Mouse (Mus musculus) neural tube, postnatal 0 days (tissue): ENCODE results near the gene Gm4216. TPM values are rescaled to one million over a fixed set of nuclear protein-coding genes. Genes with fewer than 3 reads are reported as not detected.

ENCODE experiments used
- polyA plus RNA-seq: library from polyadenylated mRNA; unstranded; fragments of >200 nt; fragmentation: Nextera tagmentation; extraction: Ambion mirVana; gene quantifications from 2 replicates; pipeline ENCODE4 v1.2.1, GENCODE M21; 2015

Gm4216 gene
- polyA plus RNA-seq, result not detected in 2 replicates

DNA sequence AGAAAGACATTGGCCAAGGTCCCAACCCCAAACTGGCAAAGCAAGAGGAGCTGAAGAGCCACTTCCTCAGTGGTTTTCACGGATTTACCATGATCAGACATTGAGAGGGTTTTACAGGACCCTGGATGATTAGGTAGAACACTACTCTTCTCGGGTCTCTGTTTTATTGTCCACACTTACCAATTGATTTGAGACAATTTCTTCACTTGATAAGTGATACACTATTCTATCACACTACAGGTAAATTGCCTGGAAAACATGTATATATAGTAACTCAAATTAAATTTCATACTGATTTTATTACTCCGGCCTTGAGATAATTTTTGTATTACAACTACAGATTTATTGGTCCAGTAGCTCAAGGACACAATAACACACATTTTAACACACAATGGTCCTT, at the start of gene Gm4216:
Gm4216 (minus strand) TSS at position 101 of the 400 bp plus-strand sequence.

DNA sequence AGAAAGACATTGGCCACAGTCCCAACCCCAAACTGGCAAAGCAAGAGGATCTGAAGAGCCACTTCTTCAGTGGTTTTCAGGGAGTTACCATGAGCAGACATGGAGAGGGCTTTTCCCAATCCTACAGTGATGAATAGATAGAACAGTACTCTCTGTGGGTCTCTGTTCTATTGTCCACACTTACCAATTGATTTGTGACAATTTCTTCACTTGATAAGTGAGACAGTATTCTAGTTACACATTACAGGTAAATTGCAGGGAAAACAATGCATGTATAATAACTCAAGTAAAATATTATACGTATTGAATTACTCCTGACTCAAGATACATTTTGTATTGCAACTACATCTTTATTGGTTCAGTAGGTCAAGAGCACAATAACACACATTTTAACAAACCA, 47.6 kb upstream of the Gm4216 start, which contains the start of gene Gm8720:
Gm8720 (minus strand) TSS at position 101 of the 400 bp plus-strand sequence.

DNA sequence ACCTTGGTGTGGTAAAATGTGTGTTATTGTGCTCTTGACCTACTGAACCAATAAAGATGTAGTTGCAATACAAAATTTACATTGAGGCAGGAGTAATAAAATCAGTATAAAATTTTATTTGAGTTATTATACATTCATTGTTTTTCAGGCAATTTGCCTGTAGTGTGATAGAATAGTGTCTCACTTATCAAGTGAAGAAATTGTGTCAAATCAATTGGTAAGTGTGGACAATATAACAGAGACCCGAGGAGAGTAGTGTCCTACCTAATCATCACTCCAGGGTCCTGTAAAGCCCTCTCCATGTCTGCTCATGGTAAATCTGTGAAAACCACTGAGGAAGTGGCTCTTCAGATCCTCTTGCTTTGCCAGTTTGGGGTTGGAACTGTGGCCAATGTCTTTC, 35.5 kb upstream of the Gm4216 start, which contains the start of gene Vmn1r163:
Vmn1r163 (plus strand) TSS at position 301 of the 400 bp plus-strand sequence.

DNA sequence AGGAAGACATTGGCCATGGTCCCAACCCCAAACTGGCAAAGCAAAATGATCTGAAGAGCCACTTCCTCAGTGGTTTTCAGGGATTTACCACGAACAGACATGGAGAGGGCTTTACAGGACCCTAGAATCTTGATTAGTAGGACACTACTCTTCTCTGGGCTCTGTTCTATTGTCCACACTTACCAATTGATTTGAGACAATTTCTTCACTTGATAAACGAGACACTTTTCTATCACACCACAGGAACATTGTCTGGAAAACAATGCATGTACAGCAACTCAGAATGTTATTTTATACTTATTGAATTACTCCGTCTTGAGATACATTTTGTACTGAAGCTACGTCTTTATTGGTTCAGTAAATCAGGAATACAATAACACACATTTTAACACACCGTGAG, 35.1 kb downstream of the Gm4216 start, which contains the start of gene Gm4214:
Gm4214 (minus strand) TSS at position 101 of the 400 bp plus-strand sequence.

Other genes starting within 250 kb of the Gm4216 start
- gene Vmn1r158, start 229.1 kb downstream of the Gm4216 start, polyA plus RNA-seq, result not detected in 2 replicates
- gene Vmn1r159, start 176.3 kb downstream of the Gm4216 start, polyA plus RNA-seq, result not detected in 2 replicates
- not detected in 2 replicates for gene Vmn1r160, start 148.7 kb downstream of the Gm4216 start, polyA plus RNA-seq
- not detected in 2 replicates for gene Gm4214, start 35.2 kb downstream of the Gm4216 start, polyA plus RNA-seq
- gene Vmn1r163, start 35.6 kb upstream of the Gm4216 start, polyA plus RNA-seq, result not detected in 2 replicates
- gene Gm8720, start 47.5 kb upstream of the Gm4216 start, polyA plus RNA-seq, result not detected in 2 replicates
- not detected in 2 replicates for gene Gm10662, start 124.6 kb upstream of the Gm4216 start, polyA plus RNA-seq
- not detected in 2 replicates for gene Vmn1r165, start 197.4 kb upstream of the Gm4216 start, polyA plus RNA-seq
- not detected in 2 replicates for gene Vmn1r166, start 231.8 kb upstream of the Gm4216 start, polyA plus RNA-seq